Mouse (Mus musculus) MEL (cell line): ENCODE measurements around the gene Ccnk.

ENCODE experiments used
- CTCF ChIP-seq, 3 experiments: IDR thresholded peaks in 2 of 3; conservative IDR thresholded peaks in 1 of 3; 2 replicates each; pipeline ENCODE4 v1.5.1; 2011 to 2012; ENCODE audit warnings: low read length in 3 of 3, low read depth in 2 of 3, mild to moderate bottlenecking in 2 of 3, improper control_type of control experiment in 1 of 3, inconsistent platforms in 1 of 3, mixed read lengths in 1 of 3, moderate library complexity in 1 of 3; ENCODE audit not compliant: control insufficient read depth in 1 of 3, insufficient read depth in 1 of 3, poor library complexity in 1 of 3, severe bottlenecking in 1 of 3
- HCFC1 ChIP-seq: IDR thresholded peaks from 2 replicates; pipeline ENCODE4 v1.6.1; 2012; ENCODE audit warnings: low read depth, mild to moderate bottlenecking, inconsistent platforms, low read length, improper control_type of control experiment, moderate library complexity
- KAT2A ChIP-seq: conservative IDR thresholded peaks from 2 replicates; pipeline ENCODE4 v1.6.1; 2012; ENCODE audit warnings: low read depth, low read length, improper control_type of control experiment, inconsistent platforms
- POLR2A ChIP-seq, 2 experiments: IDR thresholded peaks; 2 replicates each; pipeline ENCODE4 v1.6.1; 2011 to 2012; ENCODE audit warnings: low read length in 2 of 2, mild to moderate bottlenecking in 2 of 2, control low read depth in 1 of 2, improper control_type of control experiment in 1 of 2, low read depth in 1 of 2, moderate library complexity in 1 of 2; ENCODE audit not compliant: control insufficient read depth in 1 of 2, insufficient read depth in 1 of 2, poor library complexity in 1 of 2
- POLR2AphosphoS5 ChIP-seq: IDR thresholded peaks from 2 replicates; pipeline ENCODE4 v1.6.1; 2012; ENCODE audit warnings: low read depth, borderline replicate concordance, mild to moderate bottlenecking, inconsistent platforms, low read length, moderate library complexity, mixed read lengths
- RCOR1 ChIP-seq: IDR thresholded peaks from 2 replicates; pipeline ENCODE4 v1.6.1; 2012; ENCODE audit warnings: low read depth, mild to moderate bottlenecking, inconsistent platforms, low read length, improper control_type of control experiment
- USF1 ChIP-seq: IDR thresholded peaks from 2 replicates; pipeline ENCODE4 v1.6.1; 2014; ENCODE audit warnings: low read depth, mild to moderate bottlenecking, inconsistent platforms, low read length, improper control_type of control experiment, moderate library complexity
- ZKSCAN1 ChIP-seq: IDR thresholded peaks from 2 replicates; pipeline ENCODE4 v1.6.1; 2012; ENCODE audit warnings: low read depth, mild to moderate bottlenecking, inconsistent platforms, low read length, improper control_type of control experiment, moderate library complexity

DNA sequence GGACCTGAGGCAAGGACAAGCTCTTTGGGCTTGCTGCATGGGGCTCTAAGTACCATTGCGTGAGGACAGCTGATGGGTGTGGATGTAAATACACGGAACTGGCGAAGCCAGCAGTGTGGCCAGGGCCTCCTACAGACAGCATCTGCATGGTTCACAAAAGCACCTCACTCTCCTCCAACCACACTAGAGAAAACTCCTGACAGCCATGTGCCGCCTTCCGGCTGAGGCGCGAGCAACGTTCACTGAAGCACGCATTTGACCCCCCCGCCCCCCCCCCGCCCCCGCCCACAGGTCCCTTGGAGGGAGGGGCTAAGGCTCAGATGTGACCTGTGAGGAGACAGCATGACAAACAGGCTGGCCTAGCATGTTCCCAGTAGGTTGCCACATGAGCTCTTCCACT is 25.6 kb downstream of the Ccnk start:
- no peak for TF ChIP-seq HCFC1
- no peak for TF ChIP-seq CTCF (IDR thresholded peaks at IDR 0.05 in 2 of 3, conservative IDR thresholded peaks at IDR 0.05 in 1 of 3; ENCODE audit: control insufficient read depth in 1 of 3, insufficient read depth in 1 of 3, low read depth in 2 of 3, low read length in 3 of 3, poor library complexity in 1 of 3, severe bottlenecking in 1 of 3)
- no peak for TF ChIP-seq RCOR1
- TF ChIP-seq POLR2A (IDR thresholded peaks at IDR 0.05; ENCODE audit: control insufficient read depth in 1 of 2, insufficient read depth in 1 of 2, low read depth in 1 of 2, low read length in 2 of 2, poor library complexity in 1 of 2), result no peak
- TF ChIP-seq KAT2A, result no peak
- no peak for TF ChIP-seq POLR2AphosphoS5
- no peak for TF ChIP-seq ZKSCAN1
- TF ChIP-seq USF1, result no peak
